Mouse (Mus musculus) intestine, postnatal 0 days (tissue): ENCODE data around the gene Vwc2l. TPM values are rescaled to one million over a fixed set of nuclear protein-coding genes. Genes with fewer than 3 reads are reported as not detected.

Source experiments
- ATAC-seq: fragments of 200-750 bp; cut with Nextera tagmentation; 2 replicates; pipeline ENCODE4 v1.8.0; 2017; ENCODE audit warnings: mild to moderate bottlenecking, moderate TSS enrichment, moderate library complexity
- H3K27ac ChIP-seq: fragments of 300-500 bp; sonication (generic); 2 replicates; pipeline ENCODE4 v1.5.1; 2014; ENCODE audit warnings: mild to moderate bottlenecking, low read depth, low read length, moderate library complexity
- H3K27me3 ChIP-seq: fragments of 300-500 bp; sonication (generic); replicated peaks from 2 replicates; pipeline ENCODE4 v1.6.1; 2014; ENCODE audit warnings: low read length, mixed read lengths; ENCODE audit not compliant: control insufficient read depth, insufficient read depth
- H3K36me3 ChIP-seq: fragments of 300-500 bp; sonication (generic); 2 replicates; pipeline ENCODE4 v1.6.1; 2014; ENCODE audit warnings: mild to moderate bottlenecking, moderate library complexity; ENCODE audit not compliant: control insufficient read depth, insufficient read depth
- H3K4me1 ChIP-seq: fragments of 300-500 bp; sonication (generic); replicated peaks from 2 replicates; pipeline ENCODE4 v1.6.1; 2014; ENCODE audit warnings: antibody characterized with exemption, low read length, mixed read lengths; ENCODE audit not compliant: control insufficient read depth, insufficient read depth
- H3K4me2 ChIP-seq: fragments of 300-500 bp; sonication (generic); replicated peaks from 2 replicates; pipeline ENCODE4 v1.6.1; 2014; ENCODE audit warnings: low read depth, mild to moderate bottlenecking, moderate library complexity
- H3K4me3 ChIP-seq: fragments of 300-500 bp; sonication (generic); 2 replicates; pipeline ENCODE4 v1.5.1; 2014; ENCODE audit warnings: low read depth, low read length
- H3K9ac ChIP-seq: fragments of 300-500 bp; sonication (generic); 2 replicates; pipeline ENCODE4 v1.6.1; 2014; ENCODE audit warnings: mild to moderate bottlenecking, low read depth, low read length
- H3K9me3 ChIP-seq: fragments of 300-500 bp; sonication (generic); 2 replicates; pipeline ENCODE4 v1.6.1; 2016; ENCODE audit warnings: mixed run types; ENCODE audit not compliant: control insufficient read depth
- CTCF ChIP-seq: sonication (generic); IDR thresholded peaks from 2 replicates; pipeline ENCODE4 v1.5.1; 2016; ENCODE audit warnings: low read depth, mild to moderate bottlenecking, control low read depth, antibody characterized with exemption, moderate library complexity
- WGBS: fragments of 180-500 bp; shearing (Covaris S2); extraction: QIAGEN DNeasy Blood & Tissue Kit; methylation state at CpG from one replicate; pipeline ENCODE4 v1.1.7; 2014; 5-methylcytosine and 5-hydroxymethylcytosine counted together
- polyA plus RNA-seq: library from polyadenylated mRNA; unstranded; fragments of >200 nt; fragmentation: Nextera tagmentation; extraction: Ambion mirVana; gene quantifications from 2 replicates; pipeline ENCODE4 v1.2.1, GENCODE M21; 2015

Gene Vwc2l
- polyA plus RNA-seq, 1 experiment from 2014 or later: 0.17 TPM

- no peak for TF ChIP-seq CTCF
- no peak overlapping the region for H3K4me2 ChIP-seq
- no peak overlapping the region for H3K9ac ChIP-seq
- H3K4me1 ChIP-seq: no peaks in the 10 kb centered on the region
- no peak for ATAC-seq
- WGBS: 82% methylated on average over 3 of the region's 3 CpGs
- H3K4me3 ChIP-seq: no peak overlapping the region
- H3K27me3 ChIP-seq: no peaks in the 10 kb centered on the region
- H3K36me3 ChIP-seq: no peaks in the 10 kb centered on the region
- H3K9me3 ChIP-seq: no peaks in the 10 kb centered on the region
- no peak overlapping the region for H3K27ac ChIP-seq
Observed at GRCm38 (mm10) chr1:70881269-70881668, 155.8 kb downstream of the Vwc2l start.

- WGBS: 86% methylated on average over 4 of the region's 4 CpGs
- Histone ChIP-seq H3K4me1 (no peaks in the 10 kb centered on the region), H3K4me2 (no peak overlapping the region), H3K27ac (no peak overlapping the region), H3K4me3 (no peak overlapping the region), H3K27me3 (no peaks in the 10 kb centered on the region), H3K9me3 (no peaks in the 10 kb centered on the region), H3K36me3 (no peaks in the 10 kb centered on the region), H3K9ac (no peak overlapping the region)
- ATAC-seq: no peak
- TF ChIP-seq CTCF: no peak
Observed at GRCm38 (mm10) chr1:70884156-70884555, 158.6 kb downstream of the Vwc2l start.

GRCm38 (mm10) chr1:70902311-70902710 lies 176.8 kb downstream of the Vwc2l start:
- H3K36me3 ChIP-seq: no peaks in the 10 kb centered on the region

GRCm38 (mm10) chr1:70907366-70907765 lies 181.9 kb downstream of the Vwc2l start:
- H3K27me3 ChIP-seq: no peaks in the 10 kb centered on the region
- no peaks in the 10 kb centered on the region for H3K4me1 ChIP-seq
- H3K36me3 ChIP-seq: no peaks in the 10 kb centered on the region
- H3K4me3 ChIP-seq: no peak overlapping the region
- no peak for ATAC-seq
- H3K27ac ChIP-seq: no peak overlapping the region
- TF ChIP-seq CTCF: no peak
- H3K9ac ChIP-seq: no peak overlapping the region
- 93% methylated on average over 2 of the region's 2 CpGs for WGBS
- H3K9me3 ChIP-seq: no peaks in the 10 kb centered on the region
- H3K4me2 ChIP-seq: no peak overlapping the region

More at GRCm38 (mm10) chr1:70902311-70902710, 176.8 kb downstream of the Vwc2l start:
- H3K4me2 ChIP-seq: no peak overlapping the region
- WGBS: 22% methylated on average over 3 of the region's 3 CpGs
- ATAC-seq: peak; percentile 70
- no peaks in the 10 kb centered on the region for H3K4me1 ChIP-seq
- no peaks in the 10 kb centered on the region for H3K27me3 ChIP-seq
- H3K9ac ChIP-seq: no peak overlapping the region
- TF ChIP-seq CTCF: no peak
- H3K9me3 ChIP-seq: no peaks in the 10 kb centered on the region
- H3K27ac ChIP-seq: no peak overlapping the region
- H3K4me3 ChIP-seq: no peak overlapping the region

GRCm38 (mm10) chr1:70911235-70911634 lies 185.7 kb downstream of the Vwc2l start:
- Histone ChIP-seq H3K27ac (no peak overlapping the region), H3K27me3 (no peaks in the 10 kb centered on the region), H3K4me3 (no peak overlapping the region), H3K9ac (no peak overlapping the region), H3K4me2 (no peak overlapping the region), H3K9me3 (no peaks in the 10 kb centered on the region), H3K4me1 (no peaks in the 10 kb centered on the region), H3K36me3 (no peaks in the 10 kb centered on the region)
- 72% methylated on average over 4 of the region's 4 CpGs for WGBS
- TF ChIP-seq CTCF: no peak
- ATAC-seq: no peak

GRCm38 (mm10) chr1:70913071-70913470 lies 187.6 kb downstream of the Vwc2l start:
- TF ChIP-seq CTCF: no peak
- no peak for ATAC-seq
- 68% methylated on average over 9 of the region's 9 CpGs for WGBS
- H3K9me3 ChIP-seq: no peaks in the 10 kb centered on the region
- H3K27me3 ChIP-seq: no peaks in the 10 kb centered on the region
- no peak overlapping the region for H3K9ac ChIP-seq
- no peaks in the 10 kb centered on the region for H3K4me1 ChIP-seq
- no peak overlapping the region for H3K4me3 ChIP-seq
- H3K4me2 ChIP-seq: no peak overlapping the region
- no peaks in the 10 kb centered on the region for H3K36me3 ChIP-seq
- H3K27ac ChIP-seq: no peak overlapping the region
